Mouse (Mus musculus): Measurements from ENCODE around the gene Olig2. TPM values are rescaled to one million over a fixed set of nuclear protein-coding genes. Genes with fewer than 3 reads are reported as not detected.

Gene Olig2
- polyA plus RNA-seq (2014; fragmentation: Nextera tagmentation; extraction: Ambion mirVana), result 0.76 and 1.2 TPM in 2 replicates

DNA sequence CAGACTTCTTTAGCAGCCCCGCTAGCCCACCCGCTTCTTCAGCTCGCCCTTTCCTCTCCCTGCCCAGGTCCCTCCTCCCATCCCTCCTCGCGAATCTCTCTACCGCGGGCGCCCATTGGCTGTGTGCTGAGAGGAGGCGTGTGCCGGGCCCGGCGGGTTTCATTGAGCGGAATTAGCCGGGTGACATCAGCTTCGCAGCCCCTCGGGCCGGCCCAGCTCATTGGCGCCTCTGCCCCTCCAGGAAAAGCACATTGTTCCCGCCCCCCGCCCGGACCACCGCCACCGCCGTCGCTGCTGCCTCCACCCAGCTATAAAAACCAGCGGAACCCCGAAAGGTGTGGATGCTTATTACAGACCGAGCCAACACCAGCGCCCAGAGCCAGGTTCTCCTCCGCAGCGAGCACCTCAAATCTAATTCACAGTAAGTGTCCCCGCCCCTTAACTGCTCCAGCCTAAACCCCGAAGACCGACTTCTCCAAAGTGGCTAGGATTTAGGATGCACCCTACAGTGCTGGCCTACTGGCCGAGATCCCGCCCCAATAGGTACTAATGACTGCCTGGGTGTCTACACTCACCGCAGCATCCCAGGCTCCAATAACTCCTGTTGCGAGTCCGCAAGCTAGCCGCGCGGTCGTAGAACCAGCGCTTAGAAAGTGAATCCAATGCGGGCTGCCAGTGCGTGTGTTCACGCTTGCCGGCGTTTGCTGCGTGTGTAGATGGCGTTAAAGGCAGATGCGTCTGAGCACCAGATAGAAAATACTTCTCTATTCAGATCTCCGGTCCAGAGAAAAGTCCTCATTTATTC, at the start of gene Olig2:
Gene Olig2 (plus strand): TSS at position 225 of the 805 bp plus-strand sequence.
- H3K9me3 ChIP-seq (ENCODE audit: control insufficient read depth, low read length), result no peaks in the 10 kb centered on the region
- H3K9ac ChIP-seq (ENCODE audit: low read depth, low read length), result no peak within 1 kb of the TSS
- H3K36me3 ChIP-seq (ENCODE audit: control insufficient read depth, insufficient read depth, low read length), result no peaks in the 10 kb centered on the region
- ATAC-seq (ENCODE audit: low FRiP score) (peak; percentile 82), DNase-seq (ENCODE audit: low spot score) (peak; percentile 78)
- H3K4me3 ChIP-seq (ENCODE audit: low read depth, low read length), result peak within 1 kb of the TSS; percentile 21
- H3K4me1 ChIP-seq (replicated peaks; ENCODE audit: control insufficient read depth, insufficient read depth, low read length), result peaks cover 12% of the 10 kb centered on the region
- no peak within 1 kb of the TSS for H3K27ac ChIP-seq (ENCODE audit: low read depth, low read length)
- peak within 1 kb of the TSS; percentile 31; the same call in 1 of the 2 replicates for H3K4me2 ChIP-seq (replicated peaks; ENCODE audit: low read depth, low read length)
- WGBS, result 1% methylated on average over 53 of the region's 53 CpGs
- H3K27me3 ChIP-seq (ENCODE audit: control insufficient read depth, insufficient read depth, low read length), result peaks cover 99% of the 10 kb centered on the region

DNA sequence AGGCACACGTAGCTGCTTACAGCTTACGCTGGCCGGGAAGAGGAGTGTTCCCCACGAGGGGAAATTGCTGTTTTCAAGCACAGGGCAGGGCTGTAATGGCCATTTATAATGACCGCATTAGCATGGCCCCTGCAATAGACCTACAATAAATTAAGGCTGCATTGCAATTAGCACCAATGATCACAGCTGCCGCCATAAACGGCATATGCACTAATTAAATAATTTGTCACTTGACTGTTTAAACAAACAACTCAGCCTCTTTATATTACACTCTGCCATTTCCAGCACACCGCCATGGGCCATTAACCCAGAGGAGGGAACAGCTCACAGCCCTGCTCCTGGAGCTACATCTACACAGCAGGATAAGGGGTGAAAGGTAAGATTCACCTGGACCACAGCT, 49.4 kb upstream of the Olig2 start:
- DNase-seq (ENCODE audit: low spot score), result no peak
- no peaks in the 10 kb centered on the region for H3K9me3 ChIP-seq (ENCODE audit: control insufficient read depth, low read length)
- H3K4me3 ChIP-seq (ENCODE audit: low read depth, low read length), result no peak overlapping the region
- peaks cover 5% of the 10 kb centered on the region for H3K4me1 ChIP-seq (replicated peaks; ENCODE audit: control insufficient read depth, insufficient read depth, low read length)
- no peaks in the 10 kb centered on the region for H3K36me3 ChIP-seq (ENCODE audit: control insufficient read depth, insufficient read depth, low read length)
- no peak overlapping the region for H3K27ac ChIP-seq (ENCODE audit: low read depth, low read length)
- H3K27me3 ChIP-seq (ENCODE audit: control insufficient read depth, insufficient read depth, low read length), result peaks cover 83% of the 10 kb centered on the region
- WGBS, result 75% methylated on average over 8 of the region's 8 CpGs
- no peak for ATAC-seq (ENCODE audit: low FRiP score)
- H3K9ac ChIP-seq (ENCODE audit: low read depth, low read length), result no peak overlapping the region
- no peak overlapping the region for H3K4me2 ChIP-seq (replicated peaks; ENCODE audit: low read depth, low read length)

DNA sequence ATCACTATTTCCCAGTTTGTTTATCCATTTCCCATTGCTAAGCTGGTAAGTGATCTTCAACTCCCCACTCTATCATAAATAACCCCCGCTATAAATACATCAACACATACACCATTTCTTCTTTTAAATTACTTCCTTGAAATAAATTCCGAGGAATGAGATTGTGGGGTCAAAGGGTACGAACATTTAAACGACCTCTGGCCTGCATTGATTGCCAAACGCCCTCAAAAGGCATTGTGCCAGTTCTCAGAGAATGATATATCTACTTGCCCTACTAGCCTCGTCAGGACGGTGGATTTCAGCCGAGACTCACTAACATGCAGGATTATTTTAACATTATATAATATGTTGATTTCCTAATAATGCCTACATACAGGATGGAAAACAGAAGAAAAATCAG, 38.2 kb upstream of the Olig2 start:
- Histone ChIP-seq H3K9ac (ENCODE audit: low read depth, low read length) (no peak overlapping the region), H3K27ac (ENCODE audit: low read depth, low read length) (no peak overlapping the region), H3K4me2 (replicated peaks; ENCODE audit: low read depth, low read length) (no peak overlapping the region), H3K9me3 (ENCODE audit: control insufficient read depth, low read length) (no peaks in the 10 kb centered on the region), H3K36me3 (ENCODE audit: control insufficient read depth, insufficient read depth, low read length) (no peaks in the 10 kb centered on the region), H3K4me3 (ENCODE audit: low read depth, low read length) (no peak overlapping the region), H3K4me1 (replicated peaks; ENCODE audit: control insufficient read depth, insufficient read depth, low read length) (no peaks in the 10 kb centered on the region), H3K27me3 (ENCODE audit: control insufficient read depth, insufficient read depth, low read length) (peaks cover 78% of the 10 kb centered on the region)
- DNase-seq (ENCODE audit: low spot score) (no peak), ATAC-seq (ENCODE audit: low FRiP score) (no peak)
- 50% methylated on average over 8 of the region's 8 CpGs for WGBS

DNA sequence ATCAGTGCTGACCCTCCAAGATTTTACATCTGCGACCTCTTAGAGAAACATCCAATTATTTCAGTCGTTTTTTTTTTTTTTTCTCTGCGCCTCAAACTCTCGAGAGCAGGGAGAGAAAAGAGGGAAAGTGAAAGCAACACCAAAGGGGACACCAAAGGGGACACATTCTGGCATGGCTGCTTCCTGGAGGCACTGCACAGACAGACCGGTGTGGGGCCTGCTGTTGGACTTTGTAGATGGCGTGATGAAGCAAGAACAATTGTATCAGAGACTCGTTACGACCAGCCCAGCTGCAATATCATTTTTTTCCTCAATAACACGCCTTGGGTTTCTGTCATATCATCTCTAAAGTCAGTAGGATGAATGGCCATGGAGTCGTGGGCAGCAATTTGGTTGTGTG, 37.6 kb upstream of the Olig2 start:
- peaks cover 75% of the 10 kb centered on the region for H3K27me3 ChIP-seq (ENCODE audit: control insufficient read depth, insufficient read depth, low read length)
- no peaks in the 10 kb centered on the region for H3K9me3 ChIP-seq (ENCODE audit: control insufficient read depth, low read length)
- H3K36me3 ChIP-seq (ENCODE audit: control insufficient read depth, insufficient read depth, low read length), result no peaks in the 10 kb centered on the region
- H3K9ac ChIP-seq (ENCODE audit: low read depth, low read length), result no peak overlapping the region
- DNase-seq (ENCODE audit: low spot score) (no peak), ATAC-seq (ENCODE audit: low FRiP score) (no peak)
- H3K27ac ChIP-seq (ENCODE audit: low read depth, low read length), result no peak overlapping the region
- H3K4me1 ChIP-seq (replicated peaks; ENCODE audit: control insufficient read depth, insufficient read depth, low read length), result peaks cover 2% of the 10 kb centered on the region; the same call in 1 of the 2 replicates
- H3K4me2 ChIP-seq (replicated peaks; ENCODE audit: low read depth, low read length), result no peak overlapping the region
- no peak overlapping the region for H3K4me3 ChIP-seq (ENCODE audit: low read depth, low read length)
- WGBS, result 73% methylated on average over 10 of the region's 10 CpGs

DNA sequence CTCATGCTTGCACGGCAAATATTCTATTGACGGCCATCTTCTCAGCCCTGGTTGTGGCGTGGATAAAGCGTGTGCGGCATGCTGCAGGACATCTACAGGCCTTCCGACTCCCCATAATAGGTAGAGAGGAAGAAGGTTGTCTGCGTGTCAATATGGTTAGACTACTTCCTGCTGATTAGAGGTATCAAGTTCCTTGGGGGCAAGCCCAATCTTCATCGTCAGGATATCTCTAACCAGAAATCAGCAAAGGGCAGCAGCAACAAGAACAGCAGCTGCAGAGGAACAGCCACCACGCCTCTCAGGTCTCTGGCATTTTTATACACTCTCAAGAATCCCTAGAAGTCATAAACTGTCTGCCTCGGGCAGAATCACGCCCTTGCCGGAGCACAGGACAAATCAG, 37.0 kb upstream of the Olig2 start:
- H3K9me3 ChIP-seq (ENCODE audit: control insufficient read depth, low read length), result no peaks in the 10 kb centered on the region
- WGBS, result 93% methylated on average over 12 of the region's 12 CpGs
- no peak for ATAC-seq (ENCODE audit: low FRiP score)
- H3K27ac ChIP-seq (ENCODE audit: low read depth, low read length), result no peak overlapping the region
- H3K9ac ChIP-seq (ENCODE audit: low read depth, low read length), result no peak overlapping the region
- H3K4me3 ChIP-seq (ENCODE audit: low read depth, low read length), result no peak overlapping the region
- no peaks in the 10 kb centered on the region for H3K36me3 ChIP-seq (ENCODE audit: control insufficient read depth, insufficient read depth, low read length)
- no peak overlapping the region for H3K4me2 ChIP-seq (replicated peaks; ENCODE audit: low read depth, low read length)
- no peak for DNase-seq (ENCODE audit: low spot score)
- peaks cover 2% of the 10 kb centered on the region; the same call in 1 of the 2 replicates for H3K4me1 ChIP-seq (replicated peaks; ENCODE audit: control insufficient read depth, insufficient read depth, low read length)
- H3K27me3 ChIP-seq (ENCODE audit: control insufficient read depth, insufficient read depth, low read length), result peaks cover 70% of the 10 kb centered on the region

DNA sequence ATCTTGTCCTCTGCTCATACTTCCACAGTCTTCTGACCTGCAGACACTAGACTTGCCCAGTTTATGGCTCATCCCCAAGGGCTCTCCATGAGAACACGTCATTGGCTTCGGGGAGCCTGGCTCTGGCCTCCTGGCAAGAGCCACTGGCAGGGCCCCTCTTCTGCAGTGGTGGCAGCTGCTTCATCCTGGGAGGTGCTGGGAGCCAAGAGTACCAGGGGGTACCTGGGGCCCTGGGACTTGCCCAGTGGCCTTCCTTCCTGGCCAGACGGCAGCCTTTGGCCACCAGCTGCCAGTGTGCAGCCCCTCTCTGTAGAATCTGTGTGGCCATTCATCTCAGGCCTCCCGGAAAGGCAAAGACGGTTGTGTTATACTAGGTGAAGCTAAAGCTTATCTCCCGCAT, 34.0 kb upstream of the Olig2 start:
- no peak for ATAC-seq (ENCODE audit: low FRiP score)
- DNase-seq (ENCODE audit: low spot score), result no peak
- Histone ChIP-seq H3K36me3 (ENCODE audit: control insufficient read depth, insufficient read depth, low read length) (no peaks in the 10 kb centered on the region), H3K4me3 (ENCODE audit: low read depth, low read length) (no peak overlapping the region), H3K4me1 (replicated peaks; ENCODE audit: control insufficient read depth, insufficient read depth, low read length) (peaks cover 2% of the 10 kb centered on the region; the same call in 1 of the 2 replicates), H3K27ac (ENCODE audit: low read depth, low read length) (no peak overlapping the region), H3K9me3 (ENCODE audit: control insufficient read depth, low read length) (no peaks in the 10 kb centered on the region), H3K27me3 (ENCODE audit: control insufficient read depth, insufficient read depth, low read length) (peaks cover 64% of the 10 kb centered on the region), H3K4me2 (replicated peaks; ENCODE audit: low read depth, low read length) (no peak overlapping the region), H3K9ac (ENCODE audit: low read depth, low read length) (no peak overlapping the region)
- 75% methylated on average over 6 of the region's 6 CpGs for WGBS

DNA sequence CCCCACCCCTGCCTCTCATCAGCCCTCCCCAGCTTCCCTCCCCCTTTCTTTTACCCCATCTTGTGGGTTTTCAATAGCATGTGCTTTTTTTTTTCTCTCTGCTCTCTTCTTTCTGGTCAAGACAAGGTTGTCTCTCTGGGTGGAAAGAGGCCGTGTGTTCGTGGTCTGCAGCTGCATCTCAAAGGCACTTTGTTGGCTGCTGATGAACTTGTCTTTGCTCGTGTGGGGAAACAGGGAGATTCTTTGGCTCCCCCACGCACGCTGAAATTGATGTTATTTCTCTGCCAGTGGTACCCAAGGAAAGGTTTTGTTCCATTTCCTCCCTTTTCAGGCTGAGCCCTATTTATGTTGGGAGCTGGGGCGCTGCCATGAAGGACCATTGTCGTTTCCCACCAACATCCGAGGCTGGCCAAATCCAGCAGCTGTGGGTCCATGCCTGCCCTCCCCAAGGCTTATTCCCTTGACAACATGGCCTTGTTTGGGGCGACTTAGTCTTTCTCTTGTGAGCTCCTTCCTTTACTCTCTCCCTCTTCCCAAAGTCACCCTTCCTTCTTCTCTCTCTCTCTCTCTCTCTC, 33.5 kb upstream of the Olig2 start:
- Histone ChIP-seq H3K27me3 (ENCODE audit: control insufficient read depth, insufficient read depth, low read length) (peaks cover 63% of the 10 kb centered on the region), H3K4me2 (replicated peaks; ENCODE audit: low read depth, low read length) (no peak overlapping the region), H3K9ac (ENCODE audit: low read depth, low read length) (no peak overlapping the region), H3K36me3 (ENCODE audit: control insufficient read depth, insufficient read depth, low read length) (no peaks in the 10 kb centered on the region), H3K4me1 (replicated peaks; ENCODE audit: control insufficient read depth, insufficient read depth, low read length) (peaks cover 2% of the 10 kb centered on the region; the same call in 1 of the 2 replicates), H3K9me3 (ENCODE audit: control insufficient read depth, low read length) (no peaks in the 10 kb centered on the region), H3K4me3 (ENCODE audit: low read depth, low read length) (no peak overlapping the region), H3K27ac (ENCODE audit: low read depth, low read length) (no peak overlapping the region)
- no peak for DNase-seq (ENCODE audit: low spot score)
- no peak for ATAC-seq (ENCODE audit: low FRiP score)
- 66% methylated on average over 9 of the region's 9 CpGs for WGBS

DNA sequence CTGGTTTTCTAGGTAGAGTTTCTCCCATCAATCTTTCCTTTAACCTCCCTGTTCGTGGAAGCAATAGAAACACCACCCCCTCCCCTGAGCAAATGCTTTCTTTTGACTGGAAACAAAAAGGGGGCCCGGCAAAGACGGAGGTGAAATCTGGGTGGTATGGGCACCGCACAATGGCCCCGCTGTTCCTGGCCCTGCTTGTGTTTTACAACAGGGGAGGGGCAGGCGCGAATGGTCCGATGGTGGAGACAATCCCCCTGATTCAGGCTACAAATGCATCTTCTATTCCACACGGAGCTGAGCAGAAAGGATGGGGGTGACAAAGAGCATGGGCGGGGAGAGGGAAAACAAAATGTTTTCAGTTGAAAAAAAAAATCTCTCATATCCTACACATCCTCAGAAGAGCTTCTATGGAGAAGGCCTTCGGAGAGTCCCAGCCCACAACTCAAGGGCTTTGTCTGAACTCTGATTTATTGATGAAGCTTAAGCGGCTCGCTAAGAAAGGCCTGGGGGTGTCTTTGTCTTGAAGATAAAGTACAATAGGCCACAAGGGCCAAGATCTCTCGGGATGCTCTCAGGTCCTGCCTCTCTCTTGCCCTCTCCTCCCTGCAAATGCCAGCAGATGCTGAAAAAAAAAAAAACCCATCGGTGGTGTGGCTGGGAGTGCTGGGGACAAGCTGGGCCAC, 32.4 kb upstream of the Olig2 start:
- H3K27me3 ChIP-seq (ENCODE audit: control insufficient read depth, insufficient read depth, low read length), result peaks cover 59% of the 10 kb centered on the region
- H3K4me1 ChIP-seq (replicated peaks; ENCODE audit: control insufficient read depth, insufficient read depth, low read length), result peaks cover 2% of the 10 kb centered on the region; the same call in 1 of the 2 replicates
- H3K4me3 ChIP-seq (ENCODE audit: low read depth, low read length), result no peak overlapping the region
- no peaks in the 10 kb centered on the region for H3K9me3 ChIP-seq (ENCODE audit: control insufficient read depth, low read length)
- no peak overlapping the region for H3K9ac ChIP-seq (ENCODE audit: low read depth, low read length)
- H3K36me3 ChIP-seq (ENCODE audit: control insufficient read depth, insufficient read depth, low read length), result no peaks in the 10 kb centered on the region
- ATAC-seq (ENCODE audit: low FRiP score) (peak; percentile 81), DNase-seq (ENCODE audit: low spot score) (peak; percentile 68)
- H3K4me2 ChIP-seq (replicated peaks; ENCODE audit: low read depth, low read length), result no peak overlapping the region
- 20% methylated on average over 15 of the region's 15 CpGs for WGBS
- no peak overlapping the region for H3K27ac ChIP-seq (ENCODE audit: low read depth, low read length)

Data from hindbrain, embryonic 11.5 days (tissue).